Mouse (Mus musculus): ENCODE results near the gene Zfp800. TPM values are rescaled to one million over a fixed set of nuclear protein-coding genes. Genes with fewer than 3 reads are reported as not detected.

Zfp800 gene
- polyA plus RNA-seq, 1 experiment from 2014 or later = 15.4 TPM

DNA sequence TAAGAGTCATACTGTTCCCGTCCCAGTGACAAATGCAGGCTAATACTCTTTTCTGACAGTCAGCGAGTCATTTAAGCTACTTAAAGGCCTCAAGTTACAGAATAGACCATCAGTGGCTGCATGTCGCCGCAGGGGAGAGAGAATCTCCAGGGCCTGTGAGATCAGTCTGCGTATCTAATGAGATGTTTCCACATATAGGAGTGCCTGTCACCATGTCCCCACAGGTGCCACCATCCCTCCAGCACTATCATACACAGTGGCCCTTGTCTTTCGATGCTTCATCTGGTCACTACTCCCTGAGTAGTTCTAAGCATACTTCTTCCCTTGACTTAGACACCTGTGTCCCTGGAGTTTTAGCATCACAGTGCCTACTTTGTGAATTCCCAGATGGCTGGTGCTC, 68.0 kb downstream of the Zfp800 start:
- Histone ChIP-seq H3K4me3 (no peak overlapping the region), H3K27me3 (no peaks in the 10 kb centered on the region), H3K27ac (no peak overlapping the region), H3K9ac (no peak overlapping the region), H3K36me3 (no peaks in the 10 kb centered on the region), H3K9me3 (no peaks in the 10 kb centered on the region), H3K4me1 (no peaks in the 10 kb centered on the region), H3K4me2 (replicated peaks) (no peak overlapping the region)
- WGBS = 69% methylated on average over 6 of the region's 6 CpGs
- ATAC-seq (ENCODE audit: low FRiP score, low read depth) = no peak

DNA sequence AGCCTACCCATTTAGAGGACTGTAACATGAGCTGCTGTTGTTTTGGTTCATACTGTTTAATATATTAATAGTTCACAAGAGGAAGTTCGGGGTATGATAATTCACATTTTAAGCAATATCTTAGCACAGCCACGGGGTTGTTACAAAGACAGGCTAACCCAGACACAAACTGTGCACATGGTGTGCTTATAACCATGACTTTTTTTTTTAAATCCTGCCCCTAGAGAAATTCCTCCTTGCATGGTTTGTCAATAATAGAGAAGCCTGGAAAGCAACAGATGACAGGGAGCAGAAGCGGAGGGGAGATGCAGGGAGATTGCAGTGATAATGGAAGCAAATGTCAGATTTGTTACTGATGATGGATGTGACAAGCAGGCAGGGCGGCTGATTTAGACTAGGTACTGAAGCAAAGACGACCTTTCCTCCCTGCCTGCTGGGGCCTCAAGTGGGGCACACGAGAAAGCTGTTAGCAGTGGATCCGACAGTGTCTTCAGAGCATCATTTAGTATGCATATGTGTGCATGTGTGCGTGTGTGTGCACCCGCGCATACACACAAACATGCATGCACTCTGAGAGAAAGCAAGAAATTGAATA, 68.7 kb downstream of the Zfp800 start:
- 72% methylated on average over 10 of the region's 10 CpGs for WGBS
- no peak for ATAC-seq (ENCODE audit: low FRiP score, low read depth)
- Histone ChIP-seq H3K4me2 (replicated peaks) (no peak overlapping the region), H3K27ac (no peak overlapping the region), H3K27me3 (no peaks in the 10 kb centered on the region), H3K4me3 (no peak overlapping the region), H3K9ac (no peak overlapping the region), H3K4me1 (no peaks in the 10 kb centered on the region), H3K9me3 (no peaks in the 10 kb centered on the region), H3K36me3 (no peaks in the 10 kb centered on the region)

DNA sequence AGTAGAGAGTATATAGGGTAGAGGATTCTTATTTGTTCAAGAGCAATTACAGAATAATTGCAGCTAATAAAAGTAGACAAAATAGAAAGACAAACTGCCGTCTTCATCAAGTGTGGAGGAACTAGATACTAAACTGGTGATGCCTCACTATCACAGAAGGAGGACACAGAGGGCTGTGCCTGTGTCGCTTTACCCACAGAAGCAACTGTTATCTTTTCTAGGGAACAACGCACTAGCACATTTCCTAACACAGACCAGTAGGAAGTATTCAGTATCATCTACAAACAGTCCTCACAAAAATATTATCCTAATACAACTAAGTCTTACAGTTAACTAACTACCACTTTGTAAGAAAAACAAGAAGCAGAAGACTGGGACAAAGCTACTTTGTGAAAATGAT, 71.1 kb downstream of the Zfp800 start:
- Histone ChIP-seq H3K36me3 (no peaks in the 10 kb centered on the region), H3K27me3 (no peaks in the 10 kb centered on the region), H3K4me1 (no peaks in the 10 kb centered on the region), H3K4me3 (no peak overlapping the region), H3K4me2 (replicated peaks) (no peak overlapping the region), H3K9ac (no peak overlapping the region), H3K9me3 (peaks cover 5% of the 10 kb centered on the region; the same call in 1 of the 2 replicates), H3K27ac (no peak overlapping the region)
- ATAC-seq (ENCODE audit: low FRiP score, low read depth) = no peak
- WGBS = 82% methylated on average over 3 of the region's 3 CpGs

DNA sequence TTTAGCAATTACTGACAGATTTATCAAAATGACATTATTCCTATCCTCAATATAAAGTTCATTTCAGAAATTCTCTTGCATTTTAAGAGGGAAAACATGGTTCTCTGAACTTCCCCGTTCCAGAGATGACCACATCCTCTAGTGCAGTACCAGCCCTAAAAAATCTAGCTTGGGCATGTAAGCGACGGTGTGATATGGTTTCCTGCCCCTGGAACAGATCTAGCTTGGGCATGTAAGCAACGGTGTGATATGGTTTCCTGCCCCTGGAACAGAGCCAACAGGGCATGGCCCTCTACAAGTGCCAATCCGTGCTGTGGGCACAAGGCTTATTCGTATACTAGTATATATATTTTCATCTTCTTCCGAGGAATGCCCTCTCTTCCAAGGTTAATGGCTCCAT, 75.4 kb downstream of the Zfp800 start:
- no peak overlapping the region for H3K9ac ChIP-seq
- H3K36me3 ChIP-seq = no peaks in the 10 kb centered on the region
- H3K4me2 ChIP-seq (replicated peaks) = no peak overlapping the region
- WGBS = 86% methylated on average over 7 of the region's 7 CpGs
- H3K27me3 ChIP-seq = no peaks in the 10 kb centered on the region
- no peaks in the 10 kb centered on the region for H3K4me1 ChIP-seq
- no peak for ATAC-seq (ENCODE audit: low FRiP score, low read depth)
- H3K27ac ChIP-seq = no peak overlapping the region
- no peak overlapping the region for H3K4me3 ChIP-seq
- H3K9me3 ChIP-seq = peaks cover 5% of the 10 kb centered on the region; the same call in 1 of the 2 replicates

DNA sequence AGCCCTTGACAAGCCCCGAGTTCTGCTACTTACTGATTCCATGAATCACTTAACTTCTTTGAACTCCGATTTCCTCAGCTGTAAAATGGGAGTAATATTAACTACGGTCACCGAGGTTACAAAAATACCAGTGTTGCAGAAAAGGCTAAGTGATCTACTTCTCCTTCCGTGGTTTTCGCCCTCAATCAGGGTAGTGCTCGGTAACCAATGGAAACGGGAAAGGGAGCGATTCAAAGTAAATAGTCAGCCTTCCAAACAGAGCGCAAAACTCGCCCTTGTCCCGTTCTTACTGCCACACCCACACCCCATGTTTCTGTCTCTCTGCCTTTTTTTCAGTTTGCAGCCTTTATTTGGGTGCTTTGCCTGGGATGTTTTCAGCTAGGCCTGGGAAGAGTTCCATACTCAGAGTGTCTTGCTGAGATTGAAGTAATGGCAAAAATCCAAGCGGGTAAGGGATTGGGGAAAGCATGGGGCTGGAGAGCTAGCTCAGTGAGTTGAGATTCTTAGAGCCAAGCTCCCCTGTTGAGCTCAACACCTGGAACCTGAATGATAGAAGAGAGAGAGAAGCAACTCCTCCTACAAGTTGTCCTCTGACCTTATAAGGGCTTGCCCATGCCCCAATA, 78.0 kb downstream of the Zfp800 start:
- Histone ChIP-seq H3K9ac (no peak overlapping the region), H3K4me3 (no peak overlapping the region), H3K4me1 (no peaks in the 10 kb centered on the region), H3K36me3 (no peaks in the 10 kb centered on the region), H3K27ac (no peak overlapping the region), H3K4me2 (replicated peaks) (no peak overlapping the region), H3K27me3 (no peaks in the 10 kb centered on the region), H3K9me3 (peaks cover 5% of the 10 kb centered on the region; the same call in 1 of the 2 replicates)
- WGBS = 63% methylated on average over 13 of the region's 13 CpGs
- no peak for ATAC-seq (ENCODE audit: low FRiP score, low read depth)

DNA sequence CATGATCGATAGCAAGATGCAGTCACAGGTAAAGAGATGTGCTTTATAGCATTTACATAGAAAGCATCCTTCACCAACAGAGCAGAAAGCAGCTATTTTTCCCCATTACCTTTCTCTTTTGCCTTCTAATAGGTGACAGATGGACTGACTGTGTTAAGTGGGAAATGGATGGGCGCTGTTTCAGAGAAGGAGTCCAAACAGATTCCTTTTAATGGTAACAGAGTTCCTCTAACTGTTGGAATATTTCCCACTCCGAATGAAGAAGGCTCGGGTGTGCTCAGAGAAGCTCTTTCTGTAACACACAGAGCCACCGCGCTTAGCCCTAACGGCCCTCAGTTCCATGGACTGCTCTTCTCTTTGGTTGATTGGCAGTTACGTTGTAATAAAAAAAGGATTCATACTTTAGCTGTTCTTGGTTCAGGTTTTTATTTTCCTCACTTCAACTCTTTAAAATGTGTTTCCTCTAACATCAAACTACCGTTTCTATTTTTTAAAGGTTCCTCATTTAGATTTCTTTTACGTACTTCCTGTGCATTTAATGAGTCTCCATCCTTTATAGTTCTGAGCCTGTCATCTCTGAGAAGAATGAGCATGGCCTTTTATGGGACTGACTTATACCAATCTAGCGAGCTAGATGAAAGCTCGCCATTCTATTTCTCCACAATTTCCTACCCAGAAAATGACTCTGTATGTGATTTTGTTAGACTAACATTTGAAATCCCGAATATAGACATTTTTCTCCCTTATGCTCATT, 78.8 kb downstream of the Zfp800 start:
- 55% methylated on average over 13 of the region's 13 CpGs for whole genome bisulfite sequencing
- Histone ChIP-seq H3K4me3 (no peak overlapping the region), H3K9ac (no peak overlapping the region), H3K4me1 (no peaks in the 10 kb centered on the region), H3K36me3 (no peaks in the 10 kb centered on the region), H3K27me3 (no peaks in the 10 kb centered on the region), H3K27ac (no peak overlapping the region), H3K9me3 (peaks cover 5% of the 10 kb centered on the region; the same call in 1 of the 2 replicates), H3K4me2 (replicated peaks) (no peak overlapping the region)
- ATAC-seq (ENCODE audit: low FRiP score, low read depth) = no peak

DNA sequence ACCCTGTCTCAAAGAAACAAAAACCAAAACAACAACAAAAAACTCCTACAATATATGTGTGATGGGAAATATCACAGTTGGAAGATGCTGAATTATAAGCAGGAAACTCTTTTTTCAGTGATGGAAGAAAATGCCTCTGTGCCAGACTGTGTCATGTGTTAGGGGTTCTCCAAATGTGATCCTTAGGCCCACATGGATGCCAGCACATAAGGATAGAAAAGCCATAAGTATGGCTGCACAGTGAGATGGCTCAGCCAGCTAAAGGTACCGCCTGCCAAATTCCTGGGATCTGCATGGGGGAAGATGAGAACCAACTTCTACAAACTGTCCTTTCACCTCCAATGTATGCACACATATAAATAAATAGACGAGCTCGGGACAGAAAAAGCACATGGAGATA, 82.6 kb downstream of the Zfp800 start:
- no peak for ATAC-seq (ENCODE audit: low FRiP score, low read depth)
- no peaks in the 10 kb centered on the region for H3K27me3 ChIP-seq
- no peaks in the 10 kb centered on the region for H3K36me3 ChIP-seq
- H3K27ac ChIP-seq = no peak overlapping the region
- 93% methylated on average over 3 of the region's 3 CpGs for WGBS
- H3K4me3 ChIP-seq = no peak overlapping the region
- no peak overlapping the region for H3K9ac ChIP-seq
- no peaks in the 10 kb centered on the region for H3K4me1 ChIP-seq
- H3K9me3 ChIP-seq = no peaks in the 10 kb centered on the region
- H3K4me2 ChIP-seq (replicated peaks) = no peak overlapping the region

DNA sequence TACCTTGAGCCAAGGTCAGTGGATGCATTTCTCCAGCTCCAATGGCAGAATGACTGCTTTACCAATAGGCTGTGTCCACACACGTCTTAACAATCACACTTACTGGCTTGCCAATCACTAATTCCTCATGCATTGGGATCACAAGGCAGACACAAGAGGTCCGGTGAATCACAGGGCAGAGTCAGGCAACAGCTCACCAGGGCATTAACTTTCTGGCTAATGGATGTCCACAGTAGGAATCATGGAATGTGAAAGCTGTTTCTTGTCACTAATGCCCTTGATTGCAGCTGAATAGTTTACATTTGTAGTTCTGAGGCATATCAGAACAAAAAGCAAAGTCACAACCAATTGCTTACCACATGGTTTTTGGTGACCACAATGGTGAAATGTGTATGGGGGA, 85.7 kb downstream of the Zfp800 start:
- no peaks in the 10 kb centered on the region for H3K27me3 ChIP-seq

DNA sequence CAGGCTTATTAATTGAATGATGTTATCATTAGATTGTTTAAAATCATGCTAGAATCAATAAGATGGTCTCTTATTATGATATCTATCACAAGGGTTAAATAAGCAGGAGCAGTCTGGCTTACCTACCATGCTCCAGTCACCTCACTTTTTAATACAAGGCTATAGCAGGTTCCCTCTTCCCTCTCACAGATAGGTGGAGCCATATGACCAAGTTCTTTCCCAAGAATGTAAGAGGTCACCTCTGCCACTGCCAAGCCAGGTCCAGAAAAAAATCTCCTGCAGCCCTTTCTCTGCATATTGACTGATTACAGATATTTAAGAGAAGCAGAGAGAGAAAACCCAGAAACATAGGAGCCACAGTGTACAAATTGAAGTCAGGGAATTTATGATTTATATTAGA, 88.1 kb downstream of the Zfp800 start:
- H3K36me3 ChIP-seq = no peaks in the 10 kb centered on the region
- no peak overlapping the region for H3K27ac ChIP-seq
- H3K9me3 ChIP-seq = no peaks in the 10 kb centered on the region
- no peaks in the 10 kb centered on the region for H3K27me3 ChIP-seq
- H3K4me2 ChIP-seq (replicated peaks) = no peak overlapping the region
- no peak for ATAC-seq (ENCODE audit: low FRiP score, low read depth)
- no peak overlapping the region for H3K4me3 ChIP-seq
- H3K4me1 ChIP-seq = no peaks in the 10 kb centered on the region
- no peak overlapping the region for H3K9ac ChIP-seq

More for the DNA sequence above, 85.7 kb downstream of the Zfp800 start:
- no peaks in the 10 kb centered on the region for H3K4me1 ChIP-seq
- H3K4me2 ChIP-seq (replicated peaks) = no peak overlapping the region
- WGBS = 72% methylated on average over 2 of the region's 2 CpGs
- H3K27ac ChIP-seq = no peak overlapping the region
- no peak overlapping the region for H3K9ac ChIP-seq
- no peak for ATAC-seq (ENCODE audit: low FRiP score, low read depth)
- H3K4me3 ChIP-seq = no peak overlapping the region
- H3K9me3 ChIP-seq = no peaks in the 10 kb centered on the region
- no peaks in the 10 kb centered on the region for H3K36me3 ChIP-seq

DNA sequence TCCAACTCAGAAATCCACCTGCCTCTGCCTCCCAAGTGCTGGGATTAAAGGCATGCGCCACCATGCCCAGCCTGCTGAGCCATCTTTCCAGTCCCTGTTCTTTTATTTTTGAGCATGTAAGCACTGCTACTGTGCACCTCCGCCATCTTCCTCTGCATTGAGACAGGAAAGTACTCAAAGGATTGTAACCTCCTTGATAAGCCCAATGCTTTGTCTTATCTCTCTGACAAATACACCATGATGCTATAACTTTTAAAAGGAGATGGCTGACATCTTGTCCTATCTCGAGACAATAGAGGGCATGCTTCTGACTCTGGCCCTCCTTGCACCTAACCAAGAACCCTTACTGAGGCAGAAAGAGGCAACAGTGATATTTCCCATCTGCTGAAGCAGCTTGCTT, 88.9 kb downstream of the Zfp800 start:
- Histone ChIP-seq H3K36me3 (no peaks in the 10 kb centered on the region), H3K27me3 (no peaks in the 10 kb centered on the region), H3K4me1 (no peaks in the 10 kb centered on the region), H3K9ac (no peak overlapping the region), H3K4me2 (replicated peaks) (no peak overlapping the region), H3K9me3 (no peaks in the 10 kb centered on the region), H3K4me3 (no peak overlapping the region), H3K27ac (no peak overlapping the region)
- WGBS = 77% methylated on average over 3 of the region's 3 CpGs
- ATAC-seq (ENCODE audit: low FRiP score, low read depth) = no peak

DNA sequence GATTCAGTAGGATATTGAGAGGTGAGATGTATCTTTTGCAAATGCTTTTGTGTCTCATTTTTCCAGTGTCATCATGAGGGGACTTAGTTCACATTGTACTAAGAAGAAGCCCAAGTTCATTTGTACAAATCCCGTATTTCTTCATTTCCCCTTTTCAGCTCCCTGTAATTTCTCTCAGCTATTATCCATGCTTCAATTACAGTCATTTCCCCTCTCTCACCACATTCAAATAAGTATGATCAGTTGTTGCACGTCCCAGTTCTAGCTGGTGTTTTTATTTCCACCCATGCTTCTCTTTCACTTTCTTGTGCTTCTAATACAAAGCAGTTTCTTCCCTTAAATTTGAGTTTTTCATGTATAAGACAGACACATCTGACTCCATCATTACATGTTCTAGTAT, 91.1 kb downstream of the Zfp800 start:
- no peak for ATAC-seq (ENCODE audit: low FRiP score, low read depth)
- WGBS = 76% methylated on average over 2 of the region's 2 CpGs
- H3K9me3 ChIP-seq = no peaks in the 10 kb centered on the region
- no peak overlapping the region for H3K27ac ChIP-seq
- no peaks in the 10 kb centered on the region for H3K36me3 ChIP-seq
- H3K9ac ChIP-seq = no peak overlapping the region
- no peaks in the 10 kb centered on the region for H3K4me1 ChIP-seq
- H3K4me3 ChIP-seq = no peak overlapping the region
- no peak overlapping the region for H3K4me2 ChIP-seq (replicated peaks)
- H3K27me3 ChIP-seq = no peaks in the 10 kb centered on the region

DNA sequence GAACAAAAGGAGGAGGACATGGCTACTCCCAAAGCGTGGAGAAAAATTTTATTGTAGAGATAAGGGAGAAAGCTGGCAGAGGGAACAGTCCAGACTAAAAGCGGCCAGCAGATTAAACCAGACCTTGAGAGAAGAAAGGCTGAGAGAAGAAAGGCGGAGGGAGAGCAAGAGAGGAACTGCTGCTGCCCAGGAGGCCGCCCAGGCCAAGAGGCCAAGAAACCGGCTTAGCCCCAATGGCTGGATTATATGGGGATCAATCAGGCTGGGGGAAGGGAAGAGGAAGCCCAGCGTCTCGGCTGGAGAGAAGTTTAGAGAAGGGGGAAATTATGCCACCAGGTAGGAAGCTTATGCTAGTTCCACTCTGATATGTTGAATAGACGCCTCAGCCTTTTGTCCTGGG, 101.5 kb downstream of the Zfp800 start:
- WGBS = 24% methylated on average over 8 of the region's 8 CpGs
- no peak overlapping the region for H3K4me3 ChIP-seq
- H3K27ac ChIP-seq = no peak overlapping the region
- H3K9ac ChIP-seq = no peak overlapping the region
- H3K27me3 ChIP-seq = no peaks in the 10 kb centered on the region
- no peaks in the 10 kb centered on the region for H3K4me1 ChIP-seq
- H3K36me3 ChIP-seq = no peaks in the 10 kb centered on the region
- no peaks in the 10 kb centered on the region for H3K9me3 ChIP-seq
- no peak overlapping the region for H3K4me2 ChIP-seq (replicated peaks)
- no peak for ATAC-seq (ENCODE audit: low FRiP score, low read depth)
